Mouse (Mus musculus): Measurements from ENCODE around the gene Rnpepl1.

Gene Rnpepl1

DNA sequence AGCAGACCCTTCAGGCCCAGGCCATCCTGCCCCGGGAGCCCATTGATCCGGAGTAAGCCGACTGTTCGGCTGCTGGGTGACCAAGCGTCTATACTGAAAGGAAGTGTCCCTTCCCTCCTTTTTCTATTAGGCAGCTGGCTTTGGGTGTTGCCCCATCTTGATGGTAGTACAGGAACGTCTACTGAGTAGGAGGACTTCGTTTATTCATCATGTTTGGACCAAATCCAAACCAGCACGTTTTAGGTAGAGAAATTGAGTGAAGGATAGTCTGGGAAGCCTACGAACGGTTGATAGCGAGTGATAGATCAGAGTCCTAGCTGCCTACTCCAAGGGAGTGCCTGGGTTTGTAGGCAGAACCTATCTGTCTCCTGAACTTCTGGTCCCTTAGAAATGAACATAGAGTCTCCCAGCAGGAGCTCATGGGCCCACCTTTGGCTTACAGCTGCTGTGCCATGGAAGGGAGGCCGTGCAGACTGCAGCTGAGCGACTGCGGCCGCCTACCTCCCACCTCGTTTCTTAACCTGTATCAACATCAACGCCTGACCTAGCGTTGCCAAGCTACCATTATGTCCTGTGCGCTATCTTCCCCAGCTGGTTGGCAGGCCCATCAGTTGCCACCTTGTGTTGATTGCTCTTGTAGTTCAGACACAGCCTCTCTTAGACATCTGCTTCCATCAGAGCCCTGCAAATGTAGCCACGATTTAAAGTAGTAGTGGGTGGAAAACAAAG is 2.8 kb upstream of the Rnpepl1 start:
- no peak for DNase-seq

- no peak for DNase-seq
Observed at GRCm38 (mm10) chr1:92908664-92909063, 1.9 kb upstream of the Rnpepl1 start.

- DNase-seq, result no peak
Observed at GRCm38 (mm10) chr1:92909068-92909467, 1.5 kb upstream of the Rnpepl1 start.

- DNase-seq, result peak; percentile 79
Observed at GRCm38 (mm10) chr1:92910925-92911720, 540 bp downstream of the Rnpepl1 start.

DNA sequence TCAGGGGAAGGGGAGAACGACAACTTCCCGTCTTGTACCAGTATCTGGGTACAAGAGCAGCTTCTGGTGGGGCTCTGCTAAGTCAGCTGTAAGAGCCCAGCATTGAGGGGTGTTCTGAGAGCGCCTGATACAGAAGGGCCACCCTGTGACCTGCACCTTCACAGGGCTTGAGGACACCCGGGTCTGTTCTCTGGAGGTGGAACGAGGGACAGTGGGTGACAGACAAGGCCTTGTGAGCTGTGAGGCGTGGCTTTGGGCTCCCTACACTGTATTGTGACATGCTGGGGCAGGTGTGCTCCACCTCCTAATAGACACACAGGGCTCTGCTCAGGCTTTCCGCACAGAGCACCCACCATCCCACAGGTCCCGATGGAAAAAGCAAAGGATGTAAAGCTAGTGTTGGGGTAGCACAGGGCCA is 1.1 kb downstream of the Rnpepl1 start:
- no peak for DNase-seq

DNA sequence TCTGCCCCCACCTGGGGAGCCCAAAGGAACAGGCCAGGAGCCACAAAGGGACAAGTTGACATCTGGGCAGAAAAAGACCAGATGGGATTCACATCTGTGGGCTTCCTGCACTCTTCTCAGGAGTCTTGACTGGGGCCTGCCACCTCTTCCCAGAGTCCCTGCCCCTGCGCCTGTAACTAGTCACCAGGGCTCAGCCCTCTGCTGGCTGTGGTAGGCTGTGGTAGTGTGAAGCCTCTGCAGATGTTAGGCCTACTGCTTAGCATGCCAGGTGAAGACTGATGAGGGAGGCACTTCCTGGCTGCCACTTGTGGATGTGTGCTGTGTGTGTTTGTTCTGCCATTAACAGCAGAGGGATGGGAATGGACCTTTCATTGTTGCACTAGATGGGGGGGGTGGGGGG is 1.7 kb downstream of the Rnpepl1 start:
- no peak for DNase-seq

DNA sequence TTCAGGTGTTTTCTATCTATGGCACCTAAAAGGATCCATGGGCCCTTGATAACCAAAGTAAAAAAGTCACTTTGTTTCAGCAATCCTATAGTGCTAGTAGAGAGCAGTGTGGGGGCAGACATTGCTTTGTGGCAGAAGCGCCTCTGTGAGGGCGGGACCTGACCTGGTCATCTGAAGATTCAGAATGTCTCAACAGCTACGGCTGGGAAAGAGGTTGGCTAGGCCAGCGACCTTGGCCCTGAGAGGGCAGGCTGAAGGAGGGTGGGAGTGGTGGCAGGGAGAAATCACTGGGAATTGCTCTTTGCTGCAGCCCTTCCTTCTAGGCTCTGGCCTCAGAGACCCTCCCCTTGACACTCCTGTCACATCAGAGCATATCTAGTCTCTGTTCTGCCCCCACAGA is 3.7 kb downstream of the Rnpepl1 start:
- DNase-seq, result no peak

DNA sequence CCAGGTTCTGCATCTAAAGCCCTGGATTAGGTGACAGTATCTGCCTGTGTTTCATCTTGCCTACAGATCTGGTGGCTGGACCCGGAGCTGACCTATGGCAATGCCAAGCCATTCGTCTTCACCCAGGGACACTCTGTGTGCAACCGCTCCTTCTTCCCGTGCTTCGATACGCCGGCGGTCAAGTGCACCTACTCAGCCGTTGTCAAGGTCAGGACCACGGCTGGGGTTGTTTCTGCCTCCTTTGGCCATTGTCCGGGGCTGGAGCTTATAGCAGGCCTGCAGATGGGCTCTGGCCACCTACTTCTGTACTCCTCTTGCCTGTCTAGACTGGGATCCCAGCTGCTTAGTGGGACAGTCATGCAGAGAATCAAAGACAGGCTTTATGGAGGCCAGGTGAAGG is 4.4 kb downstream of the Rnpepl1 start:
- no peak for DNase-seq

GRCm38 (mm10) chr1:92916725-92917124 is 6.1 kb downstream of the Rnpepl1 start:
- DNase-seq, result no peak

- DNase-seq, result no peak
Observed at GRCm38 (mm10) chr1:92919151-92919550, 8.6 kb downstream of the Rnpepl1 start.

- DNase-seq, result no peak
Observed at GRCm38 (mm10) chr1:92919775-92920174, 9.2 kb downstream of the Rnpepl1 start.

DNA sequence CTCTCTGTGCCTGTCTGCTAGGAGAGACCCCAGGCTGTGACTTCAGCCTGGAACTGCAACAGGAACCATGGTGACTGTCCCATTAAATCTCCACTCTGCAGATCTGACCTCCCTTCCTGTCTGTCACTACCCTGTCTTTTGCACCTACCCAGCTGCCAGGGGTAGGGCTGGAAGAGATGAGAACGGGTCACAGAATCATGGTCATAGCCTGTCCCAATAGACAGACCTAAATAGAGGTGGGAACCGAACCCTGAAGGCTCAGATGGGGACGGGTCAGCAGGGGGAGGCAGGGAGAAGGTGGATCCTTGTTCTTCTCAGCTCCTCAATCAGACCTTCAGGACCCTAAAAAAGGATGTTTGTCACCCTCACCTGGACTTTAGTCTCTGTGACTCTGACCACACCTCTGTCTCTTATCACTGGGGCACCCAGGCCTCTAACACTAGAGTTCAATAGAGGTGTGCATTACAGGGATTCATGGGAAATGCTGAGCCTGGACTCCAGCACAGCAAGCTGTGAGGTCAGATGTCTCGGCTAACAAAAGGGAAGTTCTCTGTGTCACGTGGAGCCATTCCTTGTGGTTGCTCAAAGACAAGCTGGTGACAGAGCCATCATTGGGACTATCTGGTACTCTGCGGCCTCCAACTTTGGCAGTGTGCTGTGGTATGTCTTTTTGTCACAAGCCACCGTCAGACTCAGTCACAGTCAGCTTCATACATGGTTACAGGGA is 10.1 kb downstream of the Rnpepl1 start:
- DNase-seq, result no peak

- no peak for DNase-seq
Observed at GRCm38 (mm10) chr1:92921496-92921895, 10.9 kb downstream of the Rnpepl1 start.

- DNase-seq, result no peak
Observed at GRCm38 (mm10) chr1:92930171-92930706, 19.7 kb downstream of the Rnpepl1 start.

DNA sequence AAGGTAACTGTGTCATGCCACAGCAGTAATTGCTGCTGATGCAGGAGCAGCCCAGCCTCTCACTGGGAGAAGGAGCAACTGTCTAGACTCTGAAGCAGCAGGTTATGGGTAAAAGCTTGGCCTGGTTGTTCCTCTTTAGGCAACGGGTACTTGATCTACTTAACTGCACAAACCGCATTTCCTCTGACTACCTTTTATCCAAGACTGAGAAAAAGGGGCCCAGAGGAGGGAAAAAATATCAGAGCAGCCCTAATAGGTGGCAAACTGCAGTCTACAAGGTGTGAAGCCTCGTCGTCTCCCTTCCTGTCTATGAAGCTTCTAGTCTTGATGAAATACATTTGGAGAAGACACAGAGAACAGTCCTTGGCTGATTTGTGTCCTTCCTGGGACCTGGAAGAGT is 23.0 kb downstream of the Rnpepl1 start:
- no peak for DNase-seq

GRCm38 (mm10) chr1:92934182-92934827 is 23.7 kb downstream of the Rnpepl1 start, which contains the start of gene Capn10:
Gene Capn10 (plus strand): TSS chr1:92934376.
- peak; percentile 90 for DNase-seq

- peak; percentile 47 for DNase-seq
Observed at GRCm38 (mm10) chr1:92935054-92935962, 24.7 kb downstream of the Rnpepl1 start.

DNA sequence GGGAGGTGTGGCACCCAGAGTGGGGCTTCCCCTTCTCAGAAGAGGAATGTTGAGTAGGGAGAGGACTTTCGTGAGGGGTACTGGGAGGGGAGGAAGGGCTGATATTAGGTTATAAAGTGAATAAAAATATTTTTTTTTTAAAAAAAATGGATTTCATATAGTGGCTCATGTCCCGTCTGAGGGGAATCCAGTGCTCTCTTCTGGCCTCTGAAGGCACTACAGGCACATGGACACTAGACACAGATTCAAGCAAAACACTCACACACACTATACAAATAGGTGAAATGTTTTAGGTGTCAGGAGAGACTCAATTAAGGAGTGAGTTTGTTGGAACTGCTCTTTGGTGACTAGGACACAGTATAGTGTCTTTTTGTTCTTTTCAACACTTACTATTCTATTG is 25.4 kb downstream of the Rnpepl1 start:
- no peak for DNase-seq

- no peak for DNase-seq
Observed at GRCm38 (mm10) chr1:92936467-92936866, 25.9 kb downstream of the Rnpepl1 start.

- DNase-seq, result no peak
Observed at GRCm38 (mm10) chr1:92937797-92938196, 27.2 kb downstream of the Rnpepl1 start.

- DNase-seq, result peak; percentile 48
Observed at GRCm38 (mm10) chr1:92939746-92940145, 29.2 kb downstream of the Rnpepl1 start.
